Mouse (Mus musculus) mouse trophoblast stem cell (cell line): ENCODE results near the gene Slc7a6.

Experiments used
- in situ Hi-C, 2 experiments: fragments of 300-500 bp; cut with MseI, MboI; formaldehyde crosslinking; loops; 2 replicates in 1 of 2; 3 replicates in 1 of 2; pipeline ENCODE4 v1.15.1; 2025

The Slc7a6 gene

GRCm38 (mm10) chr8:106168356-106169016, at the start of gene Slc7a6:
Gene Slc7a6, plus strand, starts transcription at chr8:106168857.
- in situ Hi-C loops, result no loop called here

- in situ Hi-C loops, result no loop called here
These were observed 45.2 kb upstream of the Slc7a6 start for GRCm38 (mm10) chr8:106123443-106123842.

DNA sequence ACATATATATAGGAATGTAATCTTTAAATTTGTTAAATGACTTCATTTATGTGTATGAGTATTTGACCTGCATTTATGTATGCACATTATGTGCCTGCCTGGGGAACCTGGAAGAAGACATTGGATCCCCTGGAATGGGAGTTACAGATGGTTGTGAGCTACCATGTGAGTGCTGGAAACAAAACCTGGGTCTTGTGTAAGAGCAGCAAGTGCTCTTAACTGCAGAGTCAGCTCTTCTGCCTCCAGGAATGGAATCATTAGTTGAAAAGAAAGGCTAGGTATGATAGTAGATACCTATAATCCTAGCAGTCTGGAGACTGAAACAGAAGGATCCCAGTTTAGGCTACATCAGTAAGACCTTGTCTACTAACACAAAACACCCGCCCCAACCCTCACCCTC, 42.6 kb upstream of the Slc7a6 start:
- in situ Hi-C loops, result no loop called here

DNA sequence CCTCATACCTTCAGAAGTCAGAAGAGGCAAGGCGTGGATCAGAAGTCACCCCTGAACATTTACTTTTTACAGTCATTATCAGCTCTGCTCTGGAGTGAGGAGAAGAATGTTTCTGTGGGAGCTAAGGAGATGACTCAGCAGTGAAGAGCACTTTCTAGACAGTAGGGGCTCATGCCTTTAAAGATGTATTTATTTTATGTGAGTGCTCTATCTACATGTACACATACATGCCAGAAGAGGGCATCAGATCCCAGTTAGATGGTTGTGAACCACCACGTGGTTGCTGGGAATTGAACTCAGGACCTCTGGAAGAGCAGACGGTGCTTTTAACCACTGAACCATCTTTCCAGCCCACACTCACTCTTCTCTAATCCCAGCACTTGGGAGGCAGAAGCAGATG, 41.6 kb upstream of the Slc7a6 start:
- in situ Hi-C loops, result no loop called here

DNA sequence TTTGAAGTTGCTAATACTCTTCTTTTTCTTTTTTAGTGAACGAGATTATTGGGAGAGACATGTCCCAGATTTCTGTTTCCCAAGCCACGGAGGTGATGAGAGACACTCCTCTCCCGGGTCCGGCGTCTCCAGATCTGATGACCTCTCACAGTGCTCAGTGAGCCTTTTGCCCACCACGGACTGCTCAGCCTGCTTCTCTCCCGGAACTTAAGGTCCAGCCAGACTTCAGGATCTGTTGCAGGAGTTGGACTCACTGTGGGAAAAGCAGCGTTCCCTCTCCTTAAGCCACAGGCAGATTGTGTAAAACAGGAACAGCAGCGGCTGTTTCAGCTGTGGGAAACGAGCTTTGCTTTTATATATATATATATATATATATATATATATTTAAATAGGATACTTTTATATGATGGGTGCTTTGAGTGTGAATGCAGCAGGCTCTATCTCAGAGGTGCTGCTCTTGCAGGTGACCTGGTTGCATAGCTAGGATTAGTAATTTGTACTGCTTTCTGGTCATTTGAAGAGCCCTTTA, 40.7 kb upstream of the Slc7a6 start:
- in situ Hi-C loops, result no loop called here

GRCm38 (mm10) chr8:106129232-106129930, 39.3 kb upstream of the Slc7a6 start:
- in situ Hi-C loops, result no loop called here

DNA sequence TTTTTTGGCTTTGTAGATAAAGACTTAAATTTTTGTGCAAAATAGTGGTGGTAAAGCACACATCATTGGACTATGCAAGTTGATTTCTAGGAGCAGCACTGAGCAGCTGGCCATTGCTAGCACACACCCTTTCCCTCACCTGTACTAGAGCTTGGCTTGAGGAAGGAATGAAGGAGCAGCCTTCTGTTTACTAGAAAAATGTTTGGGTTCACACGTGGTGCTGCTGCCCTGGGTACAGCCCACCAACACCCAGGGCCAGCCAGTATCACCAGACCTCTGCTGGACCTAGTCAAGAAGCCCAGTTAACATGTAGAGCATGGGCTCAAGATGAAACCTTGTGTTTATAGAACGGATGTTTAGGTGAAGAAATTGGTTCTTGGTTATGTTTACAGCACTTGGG, 38.7 kb upstream of the Slc7a6 start:
- in situ Hi-C loops, result no loop called here

DNA sequence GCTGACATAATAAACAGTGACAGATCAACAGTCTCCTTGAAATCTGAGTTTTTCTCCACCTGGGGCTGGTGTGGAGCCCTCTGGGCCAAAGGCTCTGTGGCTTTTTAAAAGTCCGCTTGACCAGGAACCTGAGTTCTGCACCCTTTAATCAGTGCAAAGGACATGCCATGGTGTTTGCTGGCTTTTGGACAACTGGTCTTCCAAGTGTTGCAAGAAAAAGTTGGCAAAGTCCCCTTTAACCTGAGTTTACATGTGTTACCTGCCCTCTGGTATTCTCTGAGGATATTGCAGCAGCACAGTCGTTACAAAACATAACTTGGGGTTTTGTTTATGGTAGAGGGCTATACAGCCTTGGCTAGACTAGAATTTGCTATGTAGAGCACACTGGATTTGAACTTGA, 38.2 kb upstream of the Slc7a6 start:
- in situ Hi-C loops, result no loop called here

DNA sequence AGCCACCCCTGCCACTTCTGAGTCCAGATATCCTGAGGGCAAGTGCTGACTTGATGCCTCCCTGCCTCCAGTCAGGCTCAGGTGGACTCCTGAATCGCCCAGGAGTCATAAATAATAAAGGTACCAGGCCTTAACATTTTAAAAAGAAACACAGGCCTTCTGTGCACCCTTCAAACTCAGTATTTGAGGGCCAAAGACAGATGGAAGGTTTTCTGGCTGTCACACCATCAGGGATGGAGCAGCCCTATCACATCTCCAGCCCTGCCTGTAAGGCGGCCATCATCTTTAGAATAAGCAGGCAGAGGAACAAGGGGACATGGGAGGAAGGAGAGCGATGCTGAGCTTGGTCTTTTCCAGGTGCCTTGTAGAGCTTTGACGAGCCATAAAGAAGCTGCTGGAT, 37.6 kb upstream of the Slc7a6 start:
- in situ Hi-C loops, result no loop called here

DNA sequence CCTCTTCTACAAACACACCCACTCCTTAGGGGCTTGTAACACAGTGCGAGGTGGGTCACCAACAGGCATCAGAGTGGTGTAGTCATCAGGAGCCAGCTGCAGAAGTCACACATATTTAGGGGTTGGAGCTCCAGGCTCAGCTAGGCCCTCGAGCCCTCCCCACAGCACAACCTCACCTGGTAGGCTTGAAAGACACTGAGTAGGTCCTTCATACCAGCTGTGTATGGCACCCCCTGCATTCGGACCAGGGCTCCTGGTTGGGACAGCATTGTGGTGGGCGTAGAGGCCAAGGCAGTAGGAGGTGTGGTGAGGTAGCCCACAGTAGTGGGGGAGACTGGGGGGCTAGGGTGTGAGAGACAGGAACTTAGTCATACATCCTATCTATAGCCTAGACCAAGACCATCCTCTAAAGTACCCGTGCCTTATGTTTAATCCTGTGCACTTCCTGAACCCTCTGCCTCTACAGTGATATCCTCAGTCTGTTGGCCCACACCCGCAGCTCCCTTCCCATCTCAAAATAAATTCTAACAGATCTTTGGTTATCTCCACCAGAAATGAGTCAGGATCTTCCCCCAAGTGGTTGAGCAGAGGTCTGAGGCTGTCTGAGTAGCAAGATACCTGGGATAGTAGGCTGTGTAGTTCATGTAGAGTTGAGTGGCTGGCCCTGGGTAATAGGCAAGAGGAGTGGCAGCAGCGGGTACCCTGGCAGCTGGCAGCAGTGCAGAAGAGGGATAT, 37.0 kb upstream of the Slc7a6 start:
- in situ Hi-C loops, result no loop called here

DNA sequence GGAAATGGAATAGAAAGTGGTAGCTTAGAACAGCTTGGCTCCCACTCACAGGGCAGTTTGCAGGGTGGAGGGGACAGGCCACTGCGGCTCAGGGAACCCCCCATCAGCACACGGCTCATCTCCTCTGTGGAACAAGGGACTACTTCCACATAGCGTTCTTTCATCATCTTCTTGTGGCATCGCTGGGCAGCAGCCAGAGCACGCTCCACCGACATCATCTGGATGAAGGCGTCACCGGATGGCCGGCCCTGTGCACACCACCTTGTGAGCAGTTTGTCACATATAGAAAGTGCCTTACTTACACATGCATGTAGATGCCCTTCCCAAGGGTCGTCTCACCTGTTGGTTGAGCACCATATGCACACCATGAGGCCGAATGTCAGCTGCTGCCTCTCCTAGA, 36.3 kb upstream of the Slc7a6 start:
- in situ Hi-C loops, result no loop called here

DNA sequence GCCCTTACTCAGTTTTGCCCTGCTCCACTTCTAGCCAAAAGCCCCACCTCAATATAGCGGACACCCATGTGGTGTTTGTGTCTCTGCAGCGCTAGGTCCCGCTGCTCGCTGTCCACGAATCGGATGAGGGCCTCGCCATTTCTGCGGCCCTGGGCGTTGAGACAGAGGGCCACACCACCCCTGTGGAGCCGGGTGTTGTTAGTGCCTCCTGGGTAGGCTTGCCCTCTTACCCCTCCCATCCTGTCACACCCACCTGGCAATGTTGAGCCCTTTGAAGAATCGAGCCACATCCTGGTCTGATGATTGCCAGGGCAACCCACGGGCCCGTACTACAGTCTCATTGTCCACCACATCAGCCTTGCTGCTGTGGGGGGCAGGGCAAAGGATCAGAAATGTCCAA, 35.1 kb upstream of the Slc7a6 start:
- in situ Hi-C loops, result no loop called here

DNA sequence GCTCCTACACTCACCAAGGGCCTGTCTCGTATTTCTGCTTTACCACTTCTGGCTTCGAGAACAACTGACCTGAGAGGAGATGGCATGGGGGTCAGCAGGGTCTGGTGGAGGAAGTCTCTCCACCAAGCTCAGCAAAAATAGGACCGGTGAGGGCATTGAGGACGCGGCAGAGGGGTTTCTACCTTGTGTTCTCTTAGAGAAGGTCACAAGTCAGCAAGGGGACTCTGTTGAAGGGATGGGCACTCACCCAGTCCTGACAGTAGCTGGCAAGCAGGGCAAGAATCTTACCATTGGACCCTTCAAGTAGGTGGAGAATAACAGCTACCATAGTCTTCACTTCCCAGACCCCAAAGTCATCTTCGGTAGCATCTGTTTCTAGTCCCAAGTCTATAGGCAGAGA, 34.7 kb upstream of the Slc7a6 start:
- in situ Hi-C loops, result no loop called here

GRCm38 (mm10) chr8:106134751-106135571, 33.7 kb upstream of the Slc7a6 start:
- in situ Hi-C loops, result no loop called here

DNA sequence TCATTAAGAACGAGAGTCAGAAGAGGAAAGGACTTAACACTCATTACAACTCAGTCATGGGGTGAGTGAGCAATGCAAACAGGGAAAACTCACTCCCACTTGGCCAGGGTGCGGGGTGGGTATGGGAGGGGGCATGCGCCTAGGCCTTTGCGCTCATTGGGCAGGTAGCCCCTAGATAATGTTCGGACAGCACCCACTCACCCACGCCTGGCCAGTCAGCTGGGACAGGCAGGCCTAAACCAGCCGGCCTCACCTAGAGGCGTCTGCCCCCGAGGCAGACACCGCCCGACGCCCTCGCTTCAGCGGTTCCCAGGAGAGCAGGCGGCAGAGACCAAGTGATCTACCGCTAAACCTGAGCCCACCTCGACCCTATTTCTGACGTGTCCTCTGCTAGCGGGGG, 33.0 kb upstream of the Slc7a6 start:
- in situ Hi-C loops, result no loop called here

- in situ Hi-C loops, result no loop called here
These were observed 32.2 kb upstream of the Slc7a6 start, which contains the start of gene Esrp2 for GRCm38 (mm10) chr8:106136156-106137130. Gene Esrp2, minus strand, starts transcription at chr8:106136974.

GRCm38 (mm10) chr8:106137218-106137905, 31.3 kb upstream of the Slc7a6 start:
- in situ Hi-C loops, result no loop called here

DNA sequence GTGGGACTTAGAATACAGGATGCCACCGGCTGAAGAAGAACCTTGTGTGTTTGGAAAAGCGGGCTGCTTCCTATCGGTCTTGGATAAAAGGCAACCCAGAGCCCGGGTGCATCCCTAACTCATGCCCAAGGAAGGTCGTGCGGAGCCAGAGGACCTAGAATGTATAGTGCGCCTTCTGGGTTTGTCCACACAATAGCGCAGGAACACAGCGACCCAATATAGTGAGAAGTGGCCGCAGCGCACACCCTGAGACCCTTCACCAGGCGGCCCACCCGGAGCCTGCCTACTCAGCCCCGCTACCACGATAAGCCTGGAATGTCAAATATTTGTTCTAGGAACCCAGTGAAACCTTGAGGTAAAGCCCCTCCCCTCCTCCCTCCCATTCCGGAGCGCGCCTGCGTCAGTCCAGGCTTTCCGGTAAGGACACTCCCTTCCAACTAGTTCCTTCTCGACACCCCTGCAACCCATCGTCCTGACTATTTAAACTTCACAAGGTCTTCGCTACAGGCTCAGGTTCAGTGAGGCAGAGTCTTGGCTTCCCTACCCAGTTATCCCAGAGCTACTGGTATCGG, 30.7 kb upstream of the Slc7a6 start:
- in situ Hi-C loops, result no loop called here

DNA sequence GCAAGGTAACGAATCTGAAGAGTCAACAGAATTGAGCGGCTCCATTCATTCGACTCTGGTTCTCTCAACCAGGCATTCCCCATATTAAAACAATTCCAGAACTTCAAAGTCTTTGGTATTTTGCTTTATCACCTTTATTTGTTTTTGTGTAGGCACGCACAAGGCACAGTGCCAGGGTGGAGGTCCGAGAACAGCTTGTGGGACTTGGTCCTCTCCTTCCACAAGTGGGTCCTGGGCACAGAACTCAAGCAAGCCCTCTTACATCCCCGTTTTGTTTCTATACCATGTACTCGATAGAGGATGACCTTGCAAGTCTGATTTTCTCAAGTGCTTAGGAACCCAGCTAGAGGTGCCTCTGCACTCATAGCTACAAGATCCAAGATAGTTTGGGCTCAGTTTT, 30.0 kb upstream of the Slc7a6 start:
- in situ Hi-C loops, result no loop called here

GRCm38 (mm10) chr8:106140191-106140590, 28.5 kb upstream of the Slc7a6 start:
- in situ Hi-C loops, result no loop called here
